Mouse (Mus musculus) layer of hippocampus, adult 18-20 months (tissue): ENCODE measurements around the gene Nmt1. TPM values are rescaled to one million over a fixed set of nuclear protein-coding genes. Genes with fewer than 3 reads are reported as not detected.
A peak's percentile ranks its signal among the peaks of the same experiment; 100 is the strongest.

Experiments
- DNase-seq, 2 experiments: peaks; one replicate each; pipeline ENCODE4 v3.0.0; 2022; ENCODE audit warnings: low spot score in 2 of 2
- microRNA-seq, 2 experiments: library from miRNA; unstranded; fragments of <30 nt; microRNA quantifications; one replicate each; pipeline ENCODE4 v1.2.0; 2021
- total RNA-seq, 2 experiments: library from RNA; stranded (reverse); gene quantifications; 2 replicates each; pipeline ENCODE4 v1.2.3; 2021

Nmt1 gene
- total RNA-seq, 2 experiments from 2014 or later = 166 to 172 TPM

GRCm38 (mm10) chr11:103105180-103105725 is 77.3 kb downstream of the Nmt1 start:
- DNase-seq = no peak

GRCm38 (mm10) chr11:103105810-103106209 is 77.8 kb downstream of the Nmt1 start:
- DNase-seq = no peak

- DNase-seq = no peak
Measured at GRCm38 (mm10) chr11:103106386-103106785, 78.4 kb downstream of the Nmt1 start.

GRCm38 (mm10) chr11:103111301-103111700 is 83.3 kb downstream of the Nmt1 start:
- DNase-seq = no peak

- DNase-seq = no peak
Measured at GRCm38 (mm10) chr11:103111881-103112551, 84.0 kb downstream of the Nmt1 start.

- no peak for DNase-seq
Measured at GRCm38 (mm10) chr11:103112552-103112912, 84.5 kb downstream of the Nmt1 start.

- no peak for DNase-seq
Measured at GRCm38 (mm10) chr11:103113005-103113404, 85.0 kb downstream of the Nmt1 start.

- DNase-seq = no peak
Measured at GRCm38 (mm10) chr11:103113771-103114170, 85.8 kb downstream of the Nmt1 start.

GRCm38 (mm10) chr11:103114270-103114943 is 86.4 kb downstream of the Nmt1 start:
- DNase-seq = no peak

GRCm38 (mm10) chr11:103115163-103116007 is 87.4 kb downstream of the Nmt1 start:
- peak; percentile 80 to 85 for DNase-seq

- peak; percentile 100 for DNase-seq
Measured at GRCm38 (mm10) chr11:103116008-103116818, 88.2 kb downstream of the Nmt1 start, which contains the start of gene Hexim1. Hexim1 (plus strand) TSS chr11:103116231.

GRCm38 (mm10) chr11:103116959-103117590 is 89.1 kb downstream of the Nmt1 start:
- DNase-seq = peak; percentile 68 to 75

GRCm38 (mm10) chr11:103117591-103118009 is 89.6 kb downstream of the Nmt1 start:
- no peak for DNase-seq

Small RNAs within 50 kb of the gene (microRNA-seq; reads per million reads assigned to microRNA genes)
- gene Mir6931 = 0 to 0.49 reads per million in 2 experiments

Other genes starting within 250 kb of the Nmt1 start
- gene Gjc1, start 208.5 kb upstream of the Nmt1 start, total RNA-seq = 1 to 10 TPM; 3.0 to 3.8 TPM
- 1 to 10 TPM; 4.0 to 4.8 TPM for gene Higd1b, start 192.3 kb upstream of the Nmt1 start, total RNA-seq
- 100 to 1,000 TPM; 123 to 126 TPM for gene Eftud2, start 147.2 kb upstream of the Nmt1 start, total RNA-seq
- gene Ccdc103, start 147.0 kb upstream of the Nmt1 start, total RNA-seq = 1 to 10 TPM; 1.5 to 2.2 TPM
- gene Fam187a, start 143.0 kb upstream of the Nmt1 start, total RNA-seq = under 1 TPM in 1 of 2 experiments, not detected in 1; 0.27 TPM
- gene Gfap, start 127.3 kb upstream of the Nmt1 start, total RNA-seq = 100 to 1,000 TPM; 441 to 481 TPM
- gene Kif18b, start 103.1 kb upstream of the Nmt1 start, total RNA-seq = not detected
- 10 to 100 TPM; 17.3 to 20.4 TPM for gene C1ql1, start 81.5 kb upstream of the Nmt1 start, total RNA-seq
- gene Dcakd, start 143 bp downstream of the Nmt1 start, total RNA-seq = 10 to 100 TPM; 68.9 to 69.0 TPM
- 10 to 100 TPM; 11.0 TPM for gene Plcd3, start 73.5 kb downstream of the Nmt1 start, total RNA-seq
- gene Acbd4, start 73.5 kb downstream of the Nmt1 start, total RNA-seq = 10 to 100 TPM; 75.1 to 90.2 TPM
- 10 to 100 TPM; 53.7 to 57.3 TPM for gene Hexim1, start 88.0 kb downstream of the Nmt1 start, total RNA-seq
- gene Hexim2, start 104.2 kb downstream of the Nmt1 start, total RNA-seq = 10 to 100 TPM; 11.2 to 12.5 TPM
- 100 to 1,000 TPM; 132 to 148 TPM for gene Fmnl1, start 142.9 kb downstream of the Nmt1 start, total RNA-seq
- gene 1700023F06Rik, start 180.4 kb downstream of the Nmt1 start, total RNA-seq = 1 to 10 TPM; 1.6 to 2.2 TPM
- gene Spata32, start 190.2 kb downstream of the Nmt1 start, total RNA-seq = 1 to 10 TPM in 1 of 2 experiments, under 1 TPM in 1; 0.99 to 1.6 TPM
- 1 to 10 TPM; 4.5 to 4.7 TPM for gene Map3k14, start 239.3 kb downstream of the Nmt1 start, total RNA-seq